Mouse (Mus musculus): ENCODE data around the gene Clcf1.

GRCm38 (mm10) chr19:4164721-4165120, 49.3 kb upstream of the Clcf1 start:
- TF ChIP-seq POLR2A (IDR thresholded peaks at IDR 0.05; ENCODE audit: low read depth, low read length) (no peak), CTCF (IDR thresholded peaks at IDR 0.05; ENCODE audit: borderline replicate concordance, insufficient read depth, low read length) (no peak)
